Mouse (Mus musculus) testis, postnatal 10 days (tissue): ENCODE data around the gene Rgs10.

Source experiments
- DNase-seq: peaks from one replicate; pipeline ENCODE4 v3.0.0; 2021; ENCODE audit warnings: low spot score

Gene Rgs10

DNA sequence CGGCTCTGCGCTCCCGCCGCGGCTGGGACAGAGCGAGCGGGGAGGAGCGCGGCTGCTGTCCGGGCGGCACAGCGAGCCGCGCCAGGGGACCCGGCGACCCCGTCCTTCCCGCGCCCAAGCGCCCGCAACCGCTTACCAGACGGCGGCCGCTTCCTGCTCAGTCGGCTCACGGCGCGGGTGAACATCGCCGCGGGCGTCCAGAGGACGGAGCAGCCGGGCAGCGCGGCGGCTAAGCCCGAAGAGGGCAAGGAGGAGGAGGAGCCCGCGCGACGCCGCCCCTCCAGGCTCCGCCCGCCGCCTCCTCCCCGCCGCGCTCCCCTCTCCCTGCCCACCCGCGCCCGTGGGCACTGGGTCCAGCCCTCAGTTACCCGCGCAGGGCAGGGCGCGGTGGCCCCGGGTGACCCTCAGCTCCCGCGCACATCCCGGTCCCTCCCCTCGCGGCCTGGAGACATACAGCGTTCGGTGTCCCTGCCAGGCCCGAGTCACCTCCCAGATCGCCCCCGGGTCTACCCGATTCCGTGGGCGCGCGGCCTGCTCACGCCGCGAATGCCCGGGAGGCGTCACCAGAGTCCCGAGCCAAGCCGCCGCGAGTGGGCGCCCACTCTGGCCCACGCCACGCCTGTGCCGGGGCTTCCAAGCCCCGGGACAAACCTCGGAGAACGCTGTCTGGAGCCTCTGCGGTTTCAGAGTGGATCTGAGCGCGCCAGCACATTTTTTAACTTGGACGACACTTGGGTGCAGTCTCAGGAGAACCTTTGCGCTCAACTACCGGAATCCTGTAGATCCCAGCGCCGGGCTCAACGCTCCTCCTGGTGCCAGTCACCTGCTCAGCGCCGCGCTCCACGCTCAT lies at the start of gene Rgs10:
TSS of gene Rgs10 (minus strand) at position 829 of the 850 bp plus-strand sequence.
- DNase-seq, result peak; percentile 73

- DNase-seq, result no peak
Measured at GRCm38 (mm10) chr7:128462406-128462805, 43.8 kb upstream of the Rgs10 start.

GRCm38 (mm10) chr7:128461285-128462215 lies 43.0 kb upstream of the Rgs10 start, which contains the start of gene Tial1:
TSS of gene Tial1 (minus strand) at chr7:128461717.
- peak; percentile 95 for DNase-seq

GRCm38 (mm10) chr7:128460865-128461228 lies 42.3 kb upstream of the Rgs10 start:
- no peak for DNase-seq

GRCm38 (mm10) chr7:128460131-128460864 lies 41.7 kb upstream of the Rgs10 start:
- peak; percentile 61 for DNase-seq

DNA sequence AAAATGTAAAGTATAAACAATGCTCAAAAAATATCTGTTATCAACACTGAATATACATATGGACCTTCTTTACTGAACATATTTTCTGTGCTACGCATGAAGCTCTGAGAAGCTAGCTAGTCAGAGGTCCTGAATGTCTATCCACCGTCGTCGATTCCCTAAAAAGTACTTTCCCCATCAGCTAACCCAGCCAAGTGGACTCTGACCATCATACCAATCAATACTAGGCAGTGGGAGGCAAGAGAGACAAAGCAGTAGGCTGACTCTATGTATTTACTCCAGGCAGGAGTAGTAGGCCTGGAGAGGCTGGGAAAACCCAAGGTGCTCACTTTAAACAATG lies 41.2 kb upstream of the Rgs10 start:
- DNase-seq, result no peak

DNA sequence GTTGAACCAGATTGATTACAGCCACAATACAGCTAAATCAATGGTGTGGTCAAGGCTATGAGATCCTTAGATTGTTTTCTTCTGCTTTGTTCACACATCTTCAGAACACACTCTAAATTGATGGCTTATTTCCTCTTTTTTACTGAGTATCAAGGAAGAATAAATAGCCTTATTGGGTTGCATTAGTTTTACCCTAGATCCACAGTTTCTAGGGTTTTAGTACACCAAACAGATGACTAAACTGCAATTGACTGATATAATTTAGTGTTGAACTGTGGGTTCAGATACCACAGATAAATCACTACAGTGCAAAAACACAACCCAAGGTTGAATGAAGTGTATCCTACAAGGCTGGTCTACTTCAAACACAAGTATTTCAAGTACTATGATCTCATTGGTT lies 39.5 kb upstream of the Rgs10 start:
- DNase-seq, result no peak

DNA sequence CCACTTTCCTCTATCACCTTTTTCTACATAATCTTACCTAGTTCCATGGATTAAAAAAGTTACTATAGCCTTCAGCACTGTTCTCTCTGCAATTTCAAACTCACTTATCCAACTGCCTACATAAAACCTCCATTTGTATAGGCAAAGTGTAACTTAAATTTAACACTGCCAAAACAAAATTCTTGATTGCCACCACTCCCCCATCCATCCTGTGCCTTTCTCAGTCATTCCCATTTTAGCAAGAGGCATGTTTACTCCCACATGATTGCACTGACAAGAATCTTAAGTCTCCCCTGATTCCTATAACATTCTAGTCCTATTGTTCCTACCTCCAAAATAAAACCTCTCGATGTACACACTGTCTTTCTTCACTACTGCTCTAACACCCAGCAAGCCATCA lies 34.2 kb upstream of the Rgs10 start:
- no peak for DNase-seq

DNA sequence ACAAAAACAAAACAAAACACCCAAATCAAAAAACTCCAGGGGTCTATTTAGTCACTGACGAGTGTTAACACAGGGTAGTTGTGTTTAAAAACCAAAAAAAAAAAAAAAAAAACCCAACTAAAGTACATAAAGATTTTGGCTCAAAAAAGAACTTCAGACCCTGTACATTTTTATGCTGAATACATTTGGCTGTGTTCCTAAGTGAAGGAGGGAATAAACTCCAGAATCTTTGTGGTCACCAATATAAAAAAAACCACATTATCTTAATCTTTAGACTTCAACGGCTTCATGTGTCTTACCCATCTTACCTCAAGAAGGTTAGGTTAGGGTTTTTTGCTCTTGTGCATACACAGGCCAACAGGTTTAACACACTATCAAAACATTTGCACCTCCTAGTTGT lies 22.0 kb upstream of the Rgs10 start:
- no peak for DNase-seq

DNA sequence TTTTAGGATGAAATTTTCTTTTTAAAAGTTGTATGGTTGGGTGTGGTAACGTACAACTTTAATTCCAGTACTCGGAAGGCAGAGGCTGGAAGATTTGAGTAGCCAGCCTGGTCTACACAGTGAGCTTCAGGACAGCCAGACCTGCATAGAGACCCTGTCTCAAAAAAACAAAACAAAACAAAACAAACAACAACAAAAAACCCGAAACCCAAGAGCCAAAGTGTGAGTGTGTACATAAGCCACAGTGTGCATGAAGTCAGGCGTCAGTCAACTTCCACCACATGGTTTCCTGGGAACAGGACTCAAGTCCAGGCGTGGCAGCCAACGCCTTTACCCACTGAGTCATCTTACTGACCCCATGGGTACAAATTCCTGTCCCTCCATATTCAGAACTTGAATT lies 20.7 kb upstream of the Rgs10 start:
- no peak for DNase-seq

DNA sequence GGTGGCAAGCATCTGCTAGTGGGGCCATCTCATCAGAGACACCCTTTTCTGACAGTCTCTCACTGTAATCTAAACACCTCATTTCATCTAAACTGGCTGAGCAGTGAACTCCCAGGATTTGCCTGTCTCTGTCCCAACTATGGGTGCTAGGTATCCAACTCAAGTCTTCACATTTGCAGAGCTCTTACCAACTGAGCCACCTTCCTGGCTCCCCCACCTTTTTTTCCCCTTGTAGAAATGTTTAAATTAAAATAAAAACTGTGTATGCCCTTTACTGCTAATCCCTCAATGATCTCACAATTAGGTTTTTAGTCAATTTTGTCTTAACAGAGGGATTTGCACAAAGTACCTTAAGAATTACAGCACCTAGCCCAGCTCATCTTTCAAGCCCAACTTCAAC lies 19.6 kb upstream of the Rgs10 start:
- DNase-seq, result no peak

DNA sequence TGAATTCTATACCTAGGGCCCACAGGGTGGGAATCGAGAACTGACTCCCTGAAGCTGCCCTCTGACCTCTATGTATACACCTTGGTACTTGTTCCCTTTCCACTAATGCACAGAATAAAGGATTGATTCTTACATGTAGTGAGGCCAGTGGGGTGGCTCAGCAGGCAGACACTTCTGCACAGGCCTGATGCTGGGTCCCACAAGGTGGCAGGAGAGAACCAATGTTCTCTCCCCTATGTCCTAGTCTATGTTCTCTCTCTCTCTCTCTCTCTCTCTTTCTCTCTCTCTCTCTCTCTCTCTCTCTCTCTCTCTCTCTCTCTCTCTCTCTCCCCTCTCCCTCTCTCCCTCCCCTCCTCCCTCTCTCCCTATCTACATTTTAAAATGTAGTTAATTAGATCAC lies 14.7 kb upstream of the Rgs10 start:
- DNase-seq, result no peak

- DNase-seq, result no peak
Measured at GRCm38 (mm10) chr7:128432574-128432973, 14.0 kb upstream of the Rgs10 start.

DNA sequence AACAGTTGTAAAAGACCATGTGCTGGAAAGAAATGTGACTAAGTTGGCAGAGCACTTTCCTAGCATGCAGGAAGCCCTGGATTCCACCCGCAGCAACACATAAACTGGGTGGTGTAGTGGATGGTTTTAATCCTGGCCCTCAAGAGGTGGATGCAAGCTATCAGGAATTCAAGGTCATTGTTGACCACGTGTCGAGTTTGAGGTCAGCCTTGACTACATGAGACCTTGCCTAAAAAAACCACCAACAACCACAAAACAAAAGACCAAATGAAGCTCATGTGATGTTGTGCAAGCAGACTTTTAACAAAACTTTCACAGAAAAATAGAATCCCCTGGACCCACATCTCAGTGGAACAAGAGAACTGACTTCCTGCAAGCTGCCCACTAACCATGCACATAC lies 3.9 kb upstream of the Rgs10 start:
- DNase-seq, result peak; percentile 5

DNA sequence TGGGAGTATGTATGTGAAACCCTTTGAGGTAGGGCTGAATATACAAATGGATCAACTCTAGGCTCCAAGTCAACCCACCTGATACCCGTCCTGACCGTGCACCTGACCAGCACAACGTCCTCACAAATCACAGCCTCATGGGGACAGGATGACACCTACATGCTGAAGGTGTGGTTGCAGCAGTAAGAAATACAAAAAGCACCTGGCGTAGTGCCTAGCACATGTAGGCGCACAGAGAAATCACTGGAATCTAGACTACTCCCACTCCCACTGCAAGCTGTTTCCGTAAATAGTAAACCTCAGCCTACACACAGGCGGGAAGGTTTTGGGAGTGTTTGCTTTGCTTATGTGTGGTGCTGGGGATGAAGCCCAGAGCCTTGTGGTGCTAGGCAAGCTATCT lies 3.1 kb upstream of the Rgs10 start:
- DNase-seq, result no peak

- DNase-seq, result no peak
Measured at GRCm38 (mm10) chr7:128419690-128420089, 1.1 kb upstream of the Rgs10 start.

DNA sequence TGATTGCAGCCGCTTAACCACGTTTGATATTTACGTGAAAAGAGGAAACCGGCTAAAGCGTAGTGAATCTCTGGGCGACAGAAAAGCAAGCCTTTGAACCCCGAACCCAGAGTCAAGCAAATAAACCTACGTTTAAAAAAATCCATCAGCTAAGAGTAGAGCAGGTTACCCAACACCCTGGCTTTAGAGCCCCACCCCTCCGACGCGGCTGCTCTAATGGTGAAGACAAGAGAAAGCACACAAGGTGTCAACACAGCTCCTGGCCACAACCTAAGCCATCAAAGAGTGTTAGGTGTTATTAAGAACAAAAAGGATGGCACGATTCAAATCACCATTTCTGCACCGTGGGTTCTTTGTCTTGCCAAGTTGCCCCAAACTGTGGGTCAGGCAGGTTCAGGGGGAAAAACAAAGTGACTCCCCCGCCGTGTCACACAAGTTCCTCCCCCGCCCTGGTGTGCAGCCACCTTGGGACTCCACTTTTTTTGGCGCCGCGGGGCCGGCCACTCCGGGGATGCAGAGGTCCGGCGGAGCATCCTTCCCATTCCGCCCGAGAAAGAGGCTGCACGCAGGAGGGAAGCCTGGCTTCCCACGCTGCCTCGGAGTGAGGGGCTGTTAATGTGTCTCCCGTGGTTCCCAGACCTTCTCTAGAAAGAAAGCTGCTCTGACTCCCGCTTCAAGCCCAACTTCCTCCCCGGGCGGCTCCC lies 1.2 kb downstream of the Rgs10 start:
- no peak for DNase-seq

DNA sequence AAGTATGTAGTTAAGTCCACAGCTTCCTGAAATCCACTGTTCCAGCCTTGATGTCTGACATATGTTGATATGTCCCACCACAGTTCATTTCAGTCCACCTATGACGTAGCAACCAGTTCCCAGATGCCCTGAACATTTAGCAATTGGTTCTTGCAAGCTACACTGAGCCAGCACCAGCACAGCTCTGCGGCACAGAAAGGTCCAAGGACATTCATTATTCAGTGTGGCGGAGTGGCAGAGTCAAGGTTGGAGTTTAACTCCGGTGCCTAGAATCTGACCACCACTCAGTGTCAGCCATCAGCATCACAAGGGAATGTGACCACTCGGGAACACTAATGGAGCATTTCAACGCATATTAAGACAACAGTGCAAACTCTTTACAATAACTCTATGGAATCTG lies 1.9 kb downstream of the Rgs10 start:
- DNase-seq, result no peak

GRCm38 (mm10) chr7:128414433-128414832 lies 4.1 kb downstream of the Rgs10 start:
- DNase-seq, result no peak

DNA sequence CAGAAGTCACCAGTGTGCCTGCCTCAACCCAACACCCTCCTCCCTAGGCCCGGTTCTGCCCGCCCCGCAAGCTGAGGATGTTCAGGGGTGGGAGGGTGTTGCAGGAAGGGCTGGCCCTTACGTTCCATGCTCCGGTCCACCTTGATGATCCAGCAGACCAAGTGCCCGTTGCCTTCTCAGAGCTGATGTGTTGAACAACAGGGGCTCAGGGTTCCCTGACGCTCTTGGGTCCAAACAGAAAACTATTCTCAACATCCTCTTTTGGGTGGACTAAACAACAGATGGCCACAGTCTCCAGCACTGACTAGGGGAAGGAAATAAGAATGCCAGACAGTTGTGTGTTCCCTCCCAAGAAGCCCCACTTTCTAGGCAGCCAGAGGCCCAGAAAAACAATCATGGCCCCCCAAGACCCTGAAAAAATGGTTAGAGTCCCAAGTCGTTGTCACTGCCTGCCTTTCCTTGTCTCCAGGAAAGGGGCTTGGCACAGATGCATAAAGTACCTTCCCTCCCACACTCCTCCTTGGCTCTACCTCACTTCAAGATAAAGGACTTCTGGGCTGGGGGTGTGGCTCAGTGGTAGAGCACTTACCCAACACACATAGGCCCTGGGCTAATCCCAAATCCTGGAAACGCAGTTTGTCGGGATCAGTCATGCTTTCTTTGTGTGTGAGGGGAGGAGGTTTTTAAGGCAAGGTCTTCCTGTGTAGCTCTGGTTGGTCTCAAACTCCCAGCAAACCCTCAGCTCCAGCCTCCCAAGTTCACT lies 6.3 kb downstream of the Rgs10 start:
- no peak for DNase-seq
